Mouse (Mus musculus): Measurements from ENCODE around the gene Igfbp4.

Gene Igfbp4

GRCm38 (mm10) chr11:99041841-99042780 lies 1.1 kb downstream of the Igfbp4 start:
- DNase-seq (ENCODE audit: extremely low spot score, low read depth, low spot score) = no peak

GRCm38 (mm10) chr11:99042834-99043431 lies 1.9 kb downstream of the Igfbp4 start:
- DNase-seq (ENCODE audit: extremely low spot score, low read depth, low spot score) = no peak

DNA sequence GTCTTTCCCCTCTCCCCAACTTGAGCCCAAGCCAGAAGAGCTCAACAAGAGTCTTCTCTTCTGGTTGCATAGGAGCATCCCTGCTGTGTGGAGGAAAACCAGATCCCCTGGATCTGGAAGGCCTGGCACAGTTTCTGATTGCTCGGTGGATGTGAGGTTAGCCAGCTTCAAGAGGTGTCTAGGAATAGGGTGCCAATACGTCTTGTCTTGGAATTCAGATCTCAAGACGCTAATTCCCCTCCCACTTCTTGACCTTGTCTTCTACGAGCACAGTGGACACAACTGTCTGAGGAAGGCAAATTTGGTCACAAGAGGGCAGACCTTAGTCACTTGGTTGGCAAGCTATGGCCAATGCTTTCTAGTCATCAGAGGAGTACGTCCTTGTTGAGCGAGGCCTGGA lies 2.6 kb downstream of the Igfbp4 start:
- no peak for DNase-seq (ENCODE audit: extremely low spot score, low read depth, low spot score)

GRCm38 (mm10) chr11:99044306-99044705 lies 3.3 kb downstream of the Igfbp4 start:
- DNase-seq (ENCODE audit: extremely low spot score, low read depth, low spot score) = no peak

GRCm38 (mm10) chr11:99045159-99045889 lies 4.3 kb downstream of the Igfbp4 start:
- DNase-seq (ENCODE audit: extremely low spot score, low read depth, low spot score) = no peak

GRCm38 (mm10) chr11:99047120-99047519 lies 6.1 kb downstream of the Igfbp4 start:
- no peak for DNase-seq (ENCODE audit: extremely low spot score, low read depth, low spot score)

GRCm38 (mm10) chr11:99047643-99048042 lies 6.6 kb downstream of the Igfbp4 start:
- DNase-seq (ENCODE audit: extremely low spot score, low read depth, low spot score) = no peak

DNA sequence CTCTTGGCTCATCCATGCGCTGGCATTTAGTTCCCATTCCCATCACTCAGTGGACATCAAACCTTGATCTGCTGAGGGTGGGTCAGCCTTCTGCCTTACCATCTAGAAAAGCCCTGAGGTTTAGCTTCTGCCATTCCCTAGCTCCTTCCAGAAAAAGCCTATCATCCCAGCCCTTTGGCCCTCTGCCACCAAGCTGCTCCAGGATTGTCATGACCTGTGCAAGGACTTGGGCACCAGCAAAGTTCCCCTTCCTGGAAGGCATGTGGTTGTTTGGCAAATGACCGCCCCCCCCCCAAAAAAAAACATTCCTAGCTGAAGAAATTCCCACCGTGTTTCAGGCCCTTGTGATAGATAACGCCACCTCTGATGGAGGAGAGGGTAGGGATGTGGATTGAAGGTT lies 14.1 kb downstream of the Igfbp4 start:
- DNase-seq (ENCODE audit: extremely low spot score, low read depth, low spot score) = no peak

DNA sequence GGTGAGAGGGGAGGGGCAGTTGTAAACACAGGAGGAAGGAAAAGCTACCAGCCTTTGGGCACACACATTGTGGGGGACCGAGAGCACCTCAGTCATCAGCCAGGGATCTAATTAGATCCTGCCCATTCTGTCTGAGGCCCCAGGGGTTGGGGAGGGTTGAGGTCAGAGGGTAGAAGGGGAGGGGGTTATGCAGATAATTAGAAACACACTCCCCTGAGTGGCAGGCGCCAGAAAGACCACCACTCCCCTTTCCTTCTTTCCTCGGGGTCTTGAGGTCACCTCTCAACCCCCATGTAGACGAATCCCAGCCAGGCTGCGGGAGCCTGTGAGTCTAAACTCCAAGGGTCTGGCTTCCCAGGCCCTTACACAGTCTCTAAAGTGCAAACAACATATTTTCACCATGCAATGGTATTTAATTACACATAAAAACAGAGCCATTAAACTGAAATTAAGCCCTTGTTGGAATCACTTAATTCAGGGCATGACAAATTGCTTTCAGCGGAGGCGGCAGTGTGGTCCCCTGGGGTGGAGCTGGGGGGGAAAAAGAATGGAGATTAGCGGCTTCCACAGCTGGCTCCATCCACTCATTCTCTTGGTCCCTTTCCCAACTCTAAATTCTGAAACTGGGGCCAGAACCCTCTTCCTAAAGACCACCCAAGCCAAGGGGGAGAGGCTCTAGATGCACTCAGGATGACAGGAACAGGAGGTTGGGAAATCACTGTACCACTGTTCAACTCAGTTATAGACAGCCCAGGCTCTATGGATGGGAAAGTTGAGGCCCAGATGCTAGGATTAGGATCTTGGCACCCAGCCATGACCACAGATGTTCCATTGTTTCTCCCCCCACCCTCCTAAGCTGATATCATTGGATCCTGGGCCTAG lies 14.8 kb downstream of the Igfbp4 start:
- peak; percentile 82 for DNase-seq (ENCODE audit: extremely low spot score, low read depth, low spot score)

GRCm38 (mm10) chr11:99060435-99060834 lies 19.4 kb downstream of the Igfbp4 start:
- no peak for DNase-seq (ENCODE audit: extremely low spot score, low read depth, low spot score)

GRCm38 (mm10) chr11:99062661-99063060 lies 21.6 kb downstream of the Igfbp4 start:
- DNase-seq (ENCODE audit: extremely low spot score, low read depth, low spot score) = no peak

GRCm38 (mm10) chr11:99063406-99064131 lies 22.5 kb downstream of the Igfbp4 start:
- no peak for DNase-seq (ENCODE audit: extremely low spot score, low read depth, low spot score)

- no peak for DNase-seq (ENCODE audit: extremely low spot score, low read depth, low spot score)
These were observed 24.3 kb downstream of the Igfbp4 start for GRCm38 (mm10) chr11:99065353-99065752.

DNA sequence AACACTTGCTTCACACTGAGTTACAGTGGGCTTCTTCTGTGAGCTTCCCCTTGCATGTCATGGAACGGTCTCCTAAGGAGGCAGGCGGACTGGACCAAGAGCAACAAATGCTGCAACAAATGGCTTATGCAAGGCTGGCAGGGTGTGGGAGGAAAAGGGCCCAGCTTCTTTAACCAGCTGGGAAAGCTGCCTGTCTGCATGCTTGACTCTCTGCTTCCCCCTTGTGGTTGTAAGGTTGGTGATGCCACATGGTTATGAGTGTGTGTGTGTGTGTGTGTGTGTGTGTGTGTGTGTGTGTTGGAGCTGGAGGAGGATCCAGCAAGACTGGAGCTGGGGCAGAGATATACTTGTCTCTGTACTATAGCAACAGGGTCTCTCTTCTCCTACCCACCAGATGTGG lies 24.9 kb downstream of the Igfbp4 start:
- peak; percentile 81 for DNase-seq (ENCODE audit: extremely low spot score, low read depth, low spot score)

DNA sequence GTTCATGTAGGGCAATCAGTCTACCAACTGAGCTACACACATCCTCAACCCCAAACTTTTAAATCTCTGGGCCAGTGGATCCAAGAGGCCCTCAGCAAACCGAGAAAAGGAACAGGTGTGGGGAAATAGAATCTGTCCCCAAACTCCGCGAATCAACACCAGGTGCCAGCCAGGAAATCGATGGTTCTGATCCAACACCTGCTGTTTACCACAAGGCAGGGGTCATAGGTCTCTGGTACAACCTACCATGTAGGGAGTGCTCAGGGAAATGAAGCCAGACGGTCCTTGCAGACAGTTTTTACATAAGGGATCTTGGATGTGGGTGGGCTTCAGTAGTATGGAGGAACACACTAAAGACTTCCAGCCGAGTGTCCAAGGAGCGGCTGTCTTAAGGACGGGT lies 26.5 kb downstream of the Igfbp4 start:
- DNase-seq (ENCODE audit: extremely low spot score, low read depth, low spot score) = no peak

GRCm38 (mm10) chr11:99068455-99068854 lies 27.4 kb downstream of the Igfbp4 start:
- no peak for DNase-seq (ENCODE audit: extremely low spot score, low read depth, low spot score)

DNA sequence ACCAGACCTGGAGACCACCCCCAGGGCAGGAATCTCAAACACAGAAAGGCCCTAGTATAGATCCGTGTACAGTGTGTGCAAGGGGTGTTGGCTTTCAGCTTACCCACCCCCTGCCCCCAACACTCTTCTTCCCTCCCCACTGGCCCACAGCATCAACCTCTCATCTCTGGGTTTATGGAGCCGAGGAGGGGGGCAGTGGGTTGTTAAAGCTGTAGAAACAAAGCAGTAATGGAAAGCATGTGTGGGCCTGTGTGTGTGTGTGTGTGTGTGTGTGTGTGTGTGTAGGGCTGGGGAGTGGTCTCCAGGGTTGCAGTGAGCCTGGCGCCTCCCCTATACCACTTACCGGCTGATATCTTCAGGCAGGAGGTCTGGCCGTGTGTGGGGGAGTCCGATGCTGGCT lies 30.8 kb downstream of the Igfbp4 start:
- DNase-seq (ENCODE audit: extremely low spot score, low read depth, low spot score) = no peak

- DNase-seq (ENCODE audit: extremely low spot score, low read depth, low spot score) = no peak
These were observed 32.7 kb downstream of the Igfbp4 start for GRCm38 (mm10) chr11:99073781-99074180.

DNA sequence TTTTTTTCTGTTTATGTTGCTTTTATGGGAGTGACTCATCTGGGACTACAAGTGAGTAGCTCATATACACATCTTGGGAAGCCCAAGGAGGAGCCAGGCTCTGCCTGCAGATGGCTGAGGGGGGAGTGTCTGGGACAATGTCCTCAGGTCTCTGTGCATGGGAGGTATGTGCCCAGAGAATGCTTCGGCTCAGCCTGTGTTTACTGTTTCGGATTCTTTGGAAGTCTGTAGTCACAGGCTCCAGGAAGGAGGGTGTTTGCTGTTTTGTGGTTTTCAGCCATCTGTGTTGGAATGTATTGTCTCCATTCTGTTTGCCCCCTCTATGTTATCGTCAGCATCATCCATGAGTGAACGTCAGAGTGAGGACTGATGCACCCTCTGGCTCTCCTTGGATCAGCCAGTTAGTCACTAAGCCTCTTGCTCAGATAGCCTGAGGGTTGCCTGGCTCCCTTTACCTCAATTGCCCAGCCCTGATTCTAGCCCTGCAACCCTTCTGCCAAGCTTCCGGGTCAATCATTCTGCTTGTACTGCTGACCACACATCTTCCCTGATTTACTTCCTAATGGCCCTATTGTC lies 35.8 kb downstream of the Igfbp4 start:
- DNase-seq (ENCODE audit: extremely low spot score, low read depth, low spot score) = no peak

- DNase-seq (ENCODE audit: extremely low spot score, low read depth, low spot score) = no peak
These were observed 36.8 kb downstream of the Igfbp4 start for GRCm38 (mm10) chr11:99077869-99078268.
